Mouse (Mus musculus): ENCODE results near the gene Zfhx3. TPM values are rescaled to one million over a fixed set of nuclear protein-coding genes. Genes with fewer than 3 reads are reported as not detected.
A peak's percentile ranks its signal among the peaks of the same experiment; 100 is the strongest.

The Zfhx3 gene
- polyA plus RNA-seq, 1 experiment from 2014 or later: 22.0 TPM

DNA sequence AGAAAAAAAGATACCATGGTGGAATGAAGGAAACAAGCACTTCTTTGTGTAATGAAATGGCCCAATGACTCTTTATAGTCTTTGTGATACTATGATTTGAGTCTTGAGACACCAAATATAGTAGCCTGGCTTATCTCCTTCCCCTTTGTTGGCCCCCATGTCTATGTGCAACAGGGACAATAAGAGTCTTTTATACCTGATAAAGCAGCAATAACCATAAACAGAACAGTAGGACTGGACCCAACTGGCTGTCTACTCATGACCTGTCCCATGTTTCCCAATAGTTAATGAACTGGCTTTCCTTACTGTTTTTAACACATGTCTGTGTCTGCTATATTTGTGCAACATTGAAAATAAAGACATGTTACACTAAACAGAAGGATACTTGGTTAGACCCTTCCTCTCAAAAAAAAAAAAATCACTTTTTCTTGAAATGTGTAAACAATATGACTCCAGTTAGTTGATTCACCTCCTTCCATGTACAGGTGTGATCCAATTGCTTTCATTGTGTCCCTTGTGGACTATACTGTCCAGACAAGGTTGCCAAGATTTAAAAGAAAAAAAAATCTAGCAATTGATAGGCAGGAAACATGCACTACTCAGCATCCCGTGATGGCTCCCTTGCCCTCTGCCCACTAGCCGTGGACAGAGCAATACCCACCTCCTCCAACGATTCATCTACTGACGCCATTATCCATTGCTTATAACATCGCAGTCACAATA, 631.0 kb downstream of the Zfhx3 start:
- peaks cover 12% of the 10 kb centered on the region for H3K4me1 ChIP-seq (replicated peaks)
- 88% methylated on average over 5 of the region's 5 CpGs for WGBS
- H3K27ac ChIP-seq: no peak overlapping the region
- no peak overlapping the region for H3K4me3 ChIP-seq
- no peaks in the 10 kb centered on the region for H3K9me3 ChIP-seq
- H3K27me3 ChIP-seq (ENCODE audit: insufficient read depth, poor library complexity, severe bottlenecking): peaks cover 22% of the 10 kb centered on the region
- H3K36me3 ChIP-seq: no peaks in the 10 kb centered on the region
- no peak for DNase-seq (ENCODE audit: low spot score)

DNA sequence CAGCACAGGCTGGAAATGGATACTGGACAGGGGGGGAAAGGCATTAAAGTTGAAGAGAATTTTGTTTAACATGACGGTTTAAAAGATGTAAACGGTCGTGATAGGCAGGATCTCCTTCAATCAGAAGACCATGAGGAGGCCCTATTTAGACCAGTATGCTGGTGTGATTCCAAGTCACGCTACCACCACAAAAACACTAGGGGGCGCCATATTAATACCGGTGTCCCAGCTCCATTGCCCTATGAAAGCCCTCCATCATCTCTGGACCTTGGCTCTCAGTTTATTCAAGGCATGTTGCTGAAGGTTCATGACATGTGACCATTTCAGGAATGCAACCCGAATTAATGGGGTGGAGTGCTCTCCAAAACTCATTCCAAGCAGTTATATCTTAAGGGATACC, 631.7 kb downstream of the Zfhx3 start:
- peaks cover 18% of the 10 kb centered on the region for H3K4me1 ChIP-seq (replicated peaks)
- H3K4me3 ChIP-seq: no peak overlapping the region
- no peaks in the 10 kb centered on the region for H3K9me3 ChIP-seq
- peak; percentile 51 for DNase-seq (ENCODE audit: low spot score)
- H3K27me3 ChIP-seq (ENCODE audit: insufficient read depth, poor library complexity, severe bottlenecking): peaks cover 22% of the 10 kb centered on the region
- no peaks in the 10 kb centered on the region for H3K36me3 ChIP-seq
- WGBS: 38% methylated on average over 7 of the region's 7 CpGs
- no peak overlapping the region for H3K27ac ChIP-seq

DNA sequence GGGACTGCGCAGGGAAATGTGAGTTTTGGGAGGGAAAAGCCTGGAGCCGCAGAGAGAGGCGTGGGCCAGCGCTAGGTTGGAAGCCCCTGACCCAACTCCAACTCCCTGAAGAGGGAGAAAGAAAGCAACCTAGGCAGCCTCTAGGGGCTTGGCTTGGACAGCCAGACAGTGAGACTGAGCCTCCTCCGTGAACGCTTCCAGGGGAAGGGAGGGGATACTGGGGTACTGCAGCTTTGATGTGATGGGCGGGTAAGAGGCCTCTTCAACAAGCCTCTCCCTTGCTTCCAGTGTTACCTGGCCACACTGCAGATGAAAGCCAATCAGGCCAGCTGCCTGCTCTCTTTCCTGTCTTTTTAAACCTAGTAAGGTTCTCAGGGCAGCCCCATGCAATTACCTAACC, 635.1 kb downstream of the Zfhx3 start:
- Histone ChIP-seq H3K4me1 (replicated peaks) (peaks cover 18% of the 10 kb centered on the region), H3K27ac (peak overlapping the region; percentile 23; the same call in 1 of the 2 replicates), H3K9me3 (no peaks in the 10 kb centered on the region), H3K27me3 (ENCODE audit: insufficient read depth, poor library complexity, severe bottlenecking) (peaks cover 31% of the 10 kb centered on the region), H3K4me3 (no peak overlapping the region), H3K36me3 (no peaks in the 10 kb centered on the region)
- no peak for DNase-seq (ENCODE audit: low spot score)
- 25% methylated on average over 7 of the region's 7 CpGs for WGBS

DNA sequence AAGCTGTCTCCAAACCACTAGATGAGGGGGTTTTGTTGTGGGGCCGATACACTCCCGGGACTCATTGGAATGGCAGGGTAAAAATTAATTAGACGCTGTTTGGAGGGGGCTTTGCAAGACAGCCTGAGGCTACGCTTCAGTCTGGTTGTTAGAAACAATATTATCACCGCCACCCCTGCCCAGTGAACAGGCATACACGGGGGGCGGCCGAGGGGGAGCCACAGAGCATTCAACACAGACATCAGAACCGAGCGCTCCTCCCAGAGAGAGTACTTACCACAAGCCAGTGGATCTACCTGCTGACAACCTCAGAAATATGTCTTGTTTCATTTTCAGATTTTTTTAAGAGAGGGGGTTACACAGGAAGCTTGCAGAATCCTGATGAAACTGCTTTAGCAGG, 635.9 kb downstream of the Zfhx3 start:
- no peak overlapping the region for H3K4me3 ChIP-seq
- H3K27ac ChIP-seq: 0 out of 2 replicates have a peak overlapping the region, but pooled peaks have one; percentile 8
- no peaks in the 10 kb centered on the region for H3K36me3 ChIP-seq
- WGBS: 67% methylated on average over 10 of the region's 10 CpGs
- peaks cover 31% of the 10 kb centered on the region for H3K27me3 ChIP-seq (ENCODE audit: insufficient read depth, poor library complexity, severe bottlenecking)
- no peaks in the 10 kb centered on the region for H3K9me3 ChIP-seq
- no peak for DNase-seq (ENCODE audit: low spot score)
- peaks cover 18% of the 10 kb centered on the region for H3K4me1 ChIP-seq (replicated peaks)

DNA sequence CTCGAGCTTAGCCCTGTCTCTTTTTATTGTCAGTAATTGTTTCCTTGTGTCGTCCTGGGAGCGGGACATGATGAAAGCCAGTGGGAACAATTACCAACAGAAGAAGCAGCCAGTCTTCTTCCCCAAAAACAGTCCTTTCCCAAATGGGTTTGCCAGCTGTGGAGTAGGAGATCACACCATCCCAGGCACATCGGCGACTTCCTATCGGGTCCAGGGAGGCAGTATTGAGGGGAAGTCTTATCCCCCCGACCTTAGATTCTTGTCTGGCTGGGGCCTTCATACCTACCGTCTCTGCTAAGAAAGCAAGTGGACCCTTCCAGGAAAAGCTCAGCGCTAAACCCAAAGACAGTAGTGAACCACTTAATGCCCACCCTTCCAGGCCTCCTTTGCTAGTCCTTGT, 637.4 kb downstream of the Zfhx3 start:
- 59% methylated on average over 9 of the region's 9 CpGs for WGBS
- H3K27me3 ChIP-seq (ENCODE audit: insufficient read depth, poor library complexity, severe bottlenecking): peaks cover 28% of the 10 kb centered on the region
- no peak overlapping the region for H3K4me3 ChIP-seq
- H3K9me3 ChIP-seq: no peaks in the 10 kb centered on the region
- H3K4me1 ChIP-seq (replicated peaks): peaks cover 23% of the 10 kb centered on the region
- no peaks in the 10 kb centered on the region for H3K36me3 ChIP-seq
- no peak for DNase-seq (ENCODE audit: low spot score)
- no peak overlapping the region for H3K27ac ChIP-seq

DNA sequence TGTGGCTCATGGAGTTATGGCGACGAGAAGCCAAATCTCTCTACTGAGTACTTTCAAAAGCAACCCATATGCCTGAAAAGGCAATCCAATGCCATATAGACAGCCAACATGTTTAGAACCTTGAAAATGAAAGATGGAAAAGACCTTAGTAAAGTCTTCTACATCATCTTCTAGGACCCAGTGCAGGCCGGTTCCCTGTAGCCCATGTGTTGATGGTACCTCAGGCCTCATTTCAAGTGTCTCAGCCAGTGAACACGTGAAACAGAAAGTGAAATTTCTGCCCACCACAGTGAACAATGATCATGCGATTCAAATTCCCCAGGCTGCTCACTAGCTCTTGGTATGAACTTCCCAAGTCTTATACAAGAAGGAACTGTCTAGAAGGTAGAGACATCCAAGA, 637.9 kb downstream of the Zfhx3 start:
- H3K9me3 ChIP-seq: no peaks in the 10 kb centered on the region
- peaks cover 25% of the 10 kb centered on the region for H3K4me1 ChIP-seq (replicated peaks)
- peaks cover 23% of the 10 kb centered on the region for H3K27me3 ChIP-seq (ENCODE audit: insufficient read depth, poor library complexity, severe bottlenecking)
- H3K27ac ChIP-seq: no peak overlapping the region
- DNase-seq (ENCODE audit: low spot score): no peak
- 93% methylated on average over 5 of the region's 5 CpGs for WGBS
- no peak overlapping the region for H3K4me3 ChIP-seq
- H3K36me3 ChIP-seq: no peaks in the 10 kb centered on the region

DNA sequence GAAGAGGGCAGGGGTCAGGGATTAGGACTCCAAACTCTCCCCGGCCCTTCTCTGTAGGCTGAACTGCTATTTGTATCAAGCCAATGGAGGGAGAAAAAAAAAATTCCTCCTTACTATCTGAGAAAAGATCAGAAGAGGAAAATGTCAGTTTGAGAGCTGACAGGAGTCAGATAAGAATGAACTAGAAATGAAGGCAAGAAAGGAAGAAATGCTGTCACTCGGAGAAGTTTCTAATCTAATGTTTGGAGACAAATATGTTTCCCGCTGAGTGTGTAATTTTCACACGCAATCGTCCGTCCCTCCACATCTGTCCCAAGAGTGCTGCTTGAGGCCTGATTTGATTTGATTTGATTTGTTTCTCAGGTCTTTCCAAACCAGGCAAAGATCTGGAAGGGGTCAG, 639.1 kb downstream of the Zfhx3 start:
- no peaks in the 10 kb centered on the region for H3K36me3 ChIP-seq
- DNase-seq (ENCODE audit: low spot score): no peak
- no peak overlapping the region for H3K27ac ChIP-seq
- peaks cover 29% of the 10 kb centered on the region for H3K4me1 ChIP-seq (replicated peaks)
- no peak overlapping the region for H3K4me3 ChIP-seq
- H3K9me3 ChIP-seq: no peaks in the 10 kb centered on the region; the same call in 1 of the 2 replicates
- H3K27me3 ChIP-seq (ENCODE audit: insufficient read depth, poor library complexity, severe bottlenecking): peaks cover 15% of the 10 kb centered on the region
- 76% methylated on average over 6 of the region's 6 CpGs for WGBS

DNA sequence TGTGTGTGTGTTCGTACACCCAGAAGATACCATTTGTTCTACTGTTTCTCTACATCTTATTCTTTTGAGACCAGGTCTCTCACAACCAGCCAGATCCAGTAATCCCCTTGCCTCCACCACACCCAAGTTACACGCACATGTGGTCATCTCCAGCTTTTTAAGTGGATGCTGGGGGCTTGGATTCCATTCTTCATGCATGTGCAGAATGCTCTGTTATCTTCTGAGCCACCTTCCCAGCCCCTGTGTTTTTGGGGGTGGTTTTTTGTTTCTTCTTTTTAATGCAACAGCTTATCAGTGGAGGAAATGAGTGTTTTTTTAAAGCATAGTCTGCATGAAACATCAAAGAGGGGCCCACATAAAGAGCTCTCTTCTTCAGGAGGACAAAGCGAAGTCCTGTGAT, 639.8 kb downstream of the Zfhx3 start:
- H3K27me3 ChIP-seq (ENCODE audit: insufficient read depth, poor library complexity, severe bottlenecking): peaks cover 9% of the 10 kb centered on the region
- DNase-seq (ENCODE audit: low spot score): no peak
- WGBS: 88% methylated on average over 3 of the region's 3 CpGs

DNA sequence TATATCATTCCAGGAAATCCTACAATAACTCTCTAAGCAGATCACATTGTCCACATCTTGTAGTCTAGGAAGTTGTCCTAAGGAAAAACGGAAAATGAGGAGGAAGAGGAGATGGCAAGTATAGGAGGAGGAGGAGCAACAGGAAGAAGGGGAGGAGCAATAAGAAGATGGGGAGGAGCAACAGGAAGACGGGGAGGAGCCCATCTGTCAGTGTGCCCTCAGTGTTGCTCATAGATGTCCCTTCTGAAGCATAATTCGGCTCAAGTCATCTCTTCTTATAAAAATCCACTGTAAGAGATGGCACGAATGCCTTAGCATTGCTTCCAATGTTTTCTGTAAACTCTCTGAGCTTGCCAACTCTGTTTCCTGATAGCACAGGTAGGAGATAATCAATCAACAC, 640.8 kb downstream of the Zfhx3 start:
- WGBS: 90% methylated on average over 4 of the region's 4 CpGs
- H3K9me3 ChIP-seq: no peaks in the 10 kb centered on the region; the same call in 1 of the 2 replicates

More for the DNA sequence above, 639.8 kb downstream of the Zfhx3 start:
- H3K4me3 ChIP-seq: no peak overlapping the region
- H3K4me1 ChIP-seq (replicated peaks): peaks cover 26% of the 10 kb centered on the region
- no peak overlapping the region for H3K27ac ChIP-seq
- no peaks in the 10 kb centered on the region; the same call in 1 of the 2 replicates for H3K9me3 ChIP-seq
- no peaks in the 10 kb centered on the region for H3K36me3 ChIP-seq

DNA sequence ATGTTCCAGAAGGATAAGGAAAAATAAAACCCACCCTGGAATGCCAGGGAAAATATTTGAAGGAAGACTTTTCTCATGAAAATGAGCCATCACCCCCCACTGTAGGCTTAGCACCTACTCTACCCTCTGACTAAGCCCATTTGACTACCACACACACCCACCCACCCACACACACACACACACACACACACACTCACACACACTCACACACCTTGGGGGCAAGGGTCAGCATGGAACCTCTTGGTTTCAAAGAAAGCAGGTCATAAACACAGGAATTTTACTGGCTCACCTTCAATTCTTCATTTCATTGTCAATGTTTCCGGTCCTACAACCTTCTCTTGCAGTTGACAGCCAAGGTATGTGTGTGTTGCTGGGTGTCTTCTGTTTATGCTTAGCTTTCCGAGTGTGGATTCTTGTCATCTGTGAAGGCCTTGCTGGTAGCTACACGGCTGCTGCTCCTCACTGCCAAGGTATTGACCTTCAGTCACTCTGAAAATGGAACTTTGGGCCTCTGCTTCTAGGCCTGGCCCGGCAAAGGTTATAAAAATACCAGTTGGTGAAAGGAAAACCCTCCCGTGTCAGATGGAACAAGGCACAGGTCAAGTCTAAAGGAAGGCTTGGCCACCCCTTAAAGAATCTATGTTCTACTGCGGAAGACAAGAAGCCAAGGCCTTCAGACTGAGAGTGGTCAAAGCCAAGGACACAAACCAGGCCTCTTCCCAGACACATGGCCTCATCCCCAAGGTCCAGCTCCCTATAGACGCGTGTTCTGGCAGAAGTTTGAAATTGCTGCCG, 641.6 kb downstream of the Zfhx3 start:
- no peak overlapping the region for H3K27ac ChIP-seq
- no peaks in the 10 kb centered on the region for H3K36me3 ChIP-seq
- peaks cover 12% of the 10 kb centered on the region for H3K4me1 ChIP-seq (replicated peaks)
- no peaks in the 10 kb centered on the region; the same call in 1 of the 2 replicates for H3K9me3 ChIP-seq
- peaks cover 9% of the 10 kb centered on the region for H3K27me3 ChIP-seq (ENCODE audit: insufficient read depth, poor library complexity, severe bottlenecking)
- 76% methylated on average over 9 of the region's 9 CpGs for WGBS
- no peak for DNase-seq (ENCODE audit: low spot score)
- H3K4me3 ChIP-seq: no peak overlapping the region

More for the DNA sequence above, 640.8 kb downstream of the Zfhx3 start:
- Histone ChIP-seq H3K36me3 (no peaks in the 10 kb centered on the region), H3K27ac (no peak overlapping the region), H3K4me3 (no peak overlapping the region), H3K4me1 (replicated peaks) (peaks cover 20% of the 10 kb centered on the region), H3K27me3 (ENCODE audit: insufficient read depth, poor library complexity, severe bottlenecking) (peaks cover 9% of the 10 kb centered on the region)
- DNase-seq (ENCODE audit: low spot score): no peak

DNA sequence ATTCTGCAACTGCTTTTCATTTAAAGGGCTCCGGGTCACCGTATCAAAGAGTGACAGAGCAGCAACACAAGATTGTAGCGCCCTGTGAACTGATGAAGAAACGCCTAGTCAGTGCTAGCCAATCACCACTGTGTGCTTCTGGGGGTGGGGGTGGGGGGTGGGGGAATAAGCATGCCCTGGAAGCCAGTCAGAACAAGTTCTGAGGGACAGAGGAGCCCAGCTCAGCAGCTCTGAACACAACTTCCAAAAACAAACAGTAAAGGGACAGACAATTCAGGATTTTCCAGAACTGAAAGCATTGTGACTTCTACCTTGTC, 642.2 kb downstream of the Zfhx3 start:
- H3K27me3 ChIP-seq (ENCODE audit: insufficient read depth, poor library complexity, severe bottlenecking): peaks cover 7% of the 10 kb centered on the region
- H3K36me3 ChIP-seq: no peaks in the 10 kb centered on the region
- H3K4me1 ChIP-seq (replicated peaks): peaks cover 11% of the 10 kb centered on the region; the same call in 1 of the 2 replicates
- WGBS: 75% methylated on average over 4 of the region's 4 CpGs
- peak; percentile 22 for DNase-seq (ENCODE audit: low spot score)
- no peak overlapping the region for H3K27ac ChIP-seq
- no peaks in the 10 kb centered on the region; the same call in 1 of the 2 replicates for H3K9me3 ChIP-seq
- no peak overlapping the region for H3K4me3 ChIP-seq

DNA sequence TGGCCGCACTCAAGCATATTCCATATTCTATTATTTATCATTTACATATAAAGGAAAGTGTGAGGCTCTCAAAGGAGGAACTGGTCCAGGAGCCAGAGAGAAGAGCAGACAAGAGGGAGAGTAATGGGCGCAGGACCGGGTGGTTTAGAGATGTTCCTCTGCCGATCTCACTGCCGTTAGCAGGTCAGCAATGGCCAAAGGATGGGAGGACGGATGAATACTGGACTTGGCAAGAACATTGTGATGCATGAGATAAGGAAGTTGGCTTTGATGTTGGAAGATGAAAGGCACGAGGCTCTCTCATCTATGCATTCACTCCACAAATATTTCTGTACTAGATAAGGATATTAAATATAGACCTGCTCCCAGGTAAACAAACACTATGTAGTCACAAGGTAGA, 648.6 kb downstream of the Zfhx3 start:
- H3K27ac ChIP-seq: no peak overlapping the region
- no peak overlapping the region for H3K4me3 ChIP-seq
- no peak for DNase-seq (ENCODE audit: low spot score)
- 91% methylated on average over 7 of the region's 7 CpGs for WGBS
- H3K27me3 ChIP-seq (ENCODE audit: insufficient read depth, poor library complexity, severe bottlenecking): no peaks in the 10 kb centered on the region
- H3K9me3 ChIP-seq: no peaks in the 10 kb centered on the region; the same call in 1 of the 2 replicates
- no peaks in the 10 kb centered on the region for H3K36me3 ChIP-seq
- peaks cover 37% of the 10 kb centered on the region for H3K4me1 ChIP-seq (replicated peaks)

DNA sequence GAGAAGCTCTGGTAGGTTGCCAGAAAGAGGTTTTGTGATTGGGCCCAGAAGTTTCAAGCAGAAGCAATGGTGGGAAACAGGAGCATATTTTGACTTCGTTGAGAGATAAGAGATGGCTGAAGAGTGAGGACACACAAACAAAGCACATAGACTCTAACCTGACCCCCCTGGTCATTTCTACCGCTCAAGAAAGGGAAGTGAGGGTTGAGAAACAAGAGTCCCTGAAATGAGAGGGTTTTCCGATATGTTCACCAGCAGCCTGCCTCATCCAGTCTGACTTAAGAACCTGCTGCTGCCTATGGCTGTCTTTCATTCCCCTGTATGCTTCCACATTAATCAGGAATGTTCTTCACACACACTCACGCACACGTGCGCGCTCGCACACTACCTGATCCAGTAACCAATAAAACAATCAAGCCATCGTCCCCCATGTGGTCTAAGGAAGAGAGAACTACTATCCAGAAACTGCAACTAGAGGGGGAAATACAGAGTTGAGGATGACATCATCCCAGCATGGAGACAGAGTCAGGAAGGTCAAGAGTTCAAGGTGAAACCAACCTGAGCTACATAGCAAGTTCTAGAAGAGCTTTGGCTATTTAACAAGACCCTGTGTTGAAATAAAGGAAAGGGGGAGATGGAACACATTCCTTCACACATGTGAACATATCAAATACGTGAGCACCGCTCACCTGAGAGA, 649.7 kb downstream of the Zfhx3 start:
- H3K4me1 ChIP-seq (replicated peaks): peaks cover 37% of the 10 kb centered on the region
- WGBS: 95% methylated on average over 11 of the region's 11 CpGs
- H3K36me3 ChIP-seq: no peaks in the 10 kb centered on the region
- no peak for DNase-seq (ENCODE audit: low spot score)
- H3K27ac ChIP-seq: no peak overlapping the region
- H3K4me3 ChIP-seq: no peak overlapping the region
- H3K9me3 ChIP-seq: no peaks in the 10 kb centered on the region
- H3K27me3 ChIP-seq (ENCODE audit: insufficient read depth, poor library complexity, severe bottlenecking): no peaks in the 10 kb centered on the region

Data from hindbrain, embryonic 10.5 days (tissue).